Mouse (Mus musculus) embryonic facial prominence, embryonic 14.5 days (tissue): ENCODE measurements around the gene Frmd6. TPM values are rescaled to one million over a fixed set of nuclear protein-coding genes. Genes with fewer than 3 reads are reported as not detected.

Experiments used
- ATAC-seq: fragments of 200-750 bp; cut with Nextera tagmentation; 2 replicates; pipeline ENCODE4 v1.8.0; 2017; ENCODE audit warnings: low read depth, moderate number of reproducible peaks, moderate TSS enrichment
- DNase-seq: peaks from one replicate; pipeline ENCODE4 v3.0.0-alpha.2; 2015; ENCODE audit warnings: low spot score
- H3K27ac ChIP-seq: fragments of 300-500 bp; sonication (generic); replicated peaks from 2 replicates; pipeline ENCODE4 v1.5.1; 2014; ENCODE audit warnings: low read depth, mild to moderate bottlenecking, low read length, moderate library complexity
- H3K27me3 ChIP-seq: fragments of 300-500 bp; sonication (generic); replicated peaks from 2 replicates; pipeline ENCODE4 v1.6.1; 2014; ENCODE audit warnings: low read length; ENCODE audit not compliant: control insufficient read depth, insufficient read depth
- H3K36me3 ChIP-seq: fragments of 300-500 bp; sonication (generic); 2 replicates; pipeline ENCODE4 v1.6.1; 2014; ENCODE audit warnings: low read length, mixed read lengths; ENCODE audit not compliant: control insufficient read depth, insufficient read depth
- H3K4me1 ChIP-seq: fragments of 300-500 bp; sonication (generic); 2 replicates; pipeline ENCODE4 v1.6.1; 2014; ENCODE audit warnings: antibody characterized with exemption, low read length; ENCODE audit not compliant: control insufficient read depth, insufficient read depth
- H3K4me2 ChIP-seq: fragments of 300-500 bp; sonication (generic); 2 replicates; pipeline ENCODE4 v1.6.1; 2014; ENCODE audit warnings: low read depth, mild to moderate bottlenecking, low read length, moderate library complexity, mixed read lengths
- H3K4me3 ChIP-seq: fragments of 300-500 bp; sonication (generic); 2 replicates; pipeline ENCODE4 v1.5.1; 2014; ENCODE audit warnings: low read depth, mild to moderate bottlenecking, low read length
- H3K9ac ChIP-seq: fragments of 300-500 bp; sonication (generic); 2 replicates; pipeline ENCODE4 v1.6.1; 2014; ENCODE audit warnings: low read depth, mild to moderate bottlenecking, low read length, moderate library complexity, mixed read lengths
- H3K9me3 ChIP-seq: fragments of 300-500 bp; sonication (generic); 2 replicates; pipeline ENCODE4 v1.6.1; 2016; ENCODE audit warnings: low read length; ENCODE audit not compliant: control insufficient read depth
- WGBS: fragments of 180-500 bp; shearing (Covaris S2); extraction: QIAGEN DNeasy Blood & Tissue Kit; methylation state at CpG from one replicate; pipeline ENCODE4 v1.1.7; 2014; 5-methylcytosine and 5-hydroxymethylcytosine counted together
- polyA plus RNA-seq: library from polyadenylated mRNA; unstranded; fragments of >200 nt; fragmentation: Nextera tagmentation; extraction: Ambion mirVana; gene quantifications from 2 replicates; pipeline ENCODE4 v1.2.1, GENCODE M21; 2014

Frmd6 gene
- polyA plus RNA-seq, 1 experiment from 2014 or later = 56.0 TPM

DNA sequence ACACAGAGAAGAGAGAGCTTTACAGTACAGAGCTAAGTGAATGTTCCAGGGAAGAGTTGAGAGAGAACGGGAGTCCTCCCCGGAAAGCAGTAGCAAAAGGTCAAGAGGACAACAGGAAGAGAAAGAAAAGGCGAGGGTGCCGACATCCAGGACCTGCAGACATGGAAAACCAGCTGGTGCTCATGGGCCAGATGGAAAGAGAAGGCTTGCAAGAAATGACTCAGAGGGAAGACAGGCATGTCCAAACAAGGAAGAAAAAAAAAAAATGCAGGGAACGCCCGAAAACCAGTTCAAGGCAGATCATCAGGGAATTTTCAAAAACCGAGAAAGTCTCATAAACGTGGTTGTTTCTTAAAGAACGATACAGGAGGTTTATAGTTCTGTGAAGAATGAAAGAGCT, 81.6 kb downstream of the Frmd6 start:
- no peak overlapping the region for H3K4me2 ChIP-seq
- no peak for ATAC-seq
- 0 out of 2 replicates have a peak overlapping the region, but pooled peaks have one; percentile 16 for H3K27ac ChIP-seq
- H3K9ac ChIP-seq = no peak overlapping the region
- H3K27me3 ChIP-seq = no peaks in the 10 kb centered on the region
- 0 out of 2 replicates have a peak, but pooled peaks cover 9% of the 10 kb centered on the region for H3K9me3 ChIP-seq
- 59% methylated on average over 9 of the region's 9 CpGs for WGBS
- DNase-seq = peak; percentile 39
- H3K36me3 ChIP-seq = peaks cover 25% of the 10 kb centered on the region
- H3K4me3 ChIP-seq = no peak overlapping the region
- H3K4me1 ChIP-seq = no peaks in the 10 kb centered on the region

DNA sequence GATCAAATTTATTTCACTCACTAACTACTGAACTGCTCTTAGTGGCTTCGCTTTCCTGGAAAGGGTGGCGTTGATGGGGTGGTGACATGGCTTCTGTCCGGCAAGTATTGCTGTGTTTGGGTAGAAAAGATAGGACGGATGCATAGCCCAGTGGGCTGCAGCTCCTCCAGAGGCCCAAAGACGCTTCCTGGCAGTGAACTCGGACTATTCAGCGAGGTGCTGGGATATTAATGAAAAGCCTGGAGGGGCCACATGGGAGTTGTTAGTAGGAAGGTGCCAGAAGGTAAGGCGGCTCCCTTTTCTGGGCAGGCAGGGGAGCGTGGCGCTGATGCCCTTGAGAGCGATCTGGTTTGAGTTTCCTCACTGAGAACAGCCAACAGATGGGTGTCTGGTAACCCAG, 82.3 kb downstream of the Frmd6 start:
- ATAC-seq (peak; percentile 72; the same call in 1 of the 2 replicates), DNase-seq (peak; percentile 50)
- 0 out of 2 replicates have a peak, but pooled peaks cover 9% of the 10 kb centered on the region for H3K9me3 ChIP-seq
- H3K4me3 ChIP-seq = no peak overlapping the region
- no peak overlapping the region for H3K9ac ChIP-seq
- H3K27ac ChIP-seq = no peak overlapping the region
- peaks cover 18% of the 10 kb centered on the region for H3K36me3 ChIP-seq
- no peaks in the 10 kb centered on the region for H3K4me1 ChIP-seq
- H3K4me2 ChIP-seq = no peak overlapping the region
- no peaks in the 10 kb centered on the region for H3K27me3 ChIP-seq
- 71% methylated on average over 11 of the region's 11 CpGs for WGBS

DNA sequence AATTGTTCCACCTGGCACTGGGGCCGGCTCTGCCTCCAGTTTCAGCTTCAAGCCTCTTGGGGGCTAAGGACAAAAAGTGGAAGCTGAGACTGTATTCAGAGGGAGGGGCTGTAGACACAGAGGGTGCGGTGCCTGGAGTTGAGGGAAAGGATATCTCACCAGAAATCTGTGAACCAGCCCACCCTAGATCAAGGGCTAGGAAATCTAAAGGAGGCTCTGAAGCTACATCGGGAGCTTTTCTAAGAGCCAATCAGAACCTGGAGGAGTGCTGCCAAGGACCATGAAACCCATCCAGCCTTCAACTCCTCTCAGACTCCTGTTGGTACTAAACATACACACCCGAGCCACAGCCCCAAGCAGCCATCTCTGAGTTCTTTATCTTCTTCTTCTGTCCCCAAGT, 82.8 kb downstream of the Frmd6 start:
- no peaks in the 10 kb centered on the region for H3K27me3 ChIP-seq
- H3K9me3 ChIP-seq = 0 out of 2 replicates have a peak, but pooled peaks cover 9% of the 10 kb centered on the region
- 54% methylated on average over 4 of the region's 4 CpGs for WGBS
- H3K36me3 ChIP-seq = peaks cover 14% of the 10 kb centered on the region
- no peaks in the 10 kb centered on the region for H3K4me1 ChIP-seq
- H3K27ac ChIP-seq = no peak overlapping the region
- H3K4me3 ChIP-seq = no peak overlapping the region
- ATAC-seq (no peak), DNase-seq (no peak)
- no peak overlapping the region for H3K4me2 ChIP-seq
- no peak overlapping the region for H3K9ac ChIP-seq

DNA sequence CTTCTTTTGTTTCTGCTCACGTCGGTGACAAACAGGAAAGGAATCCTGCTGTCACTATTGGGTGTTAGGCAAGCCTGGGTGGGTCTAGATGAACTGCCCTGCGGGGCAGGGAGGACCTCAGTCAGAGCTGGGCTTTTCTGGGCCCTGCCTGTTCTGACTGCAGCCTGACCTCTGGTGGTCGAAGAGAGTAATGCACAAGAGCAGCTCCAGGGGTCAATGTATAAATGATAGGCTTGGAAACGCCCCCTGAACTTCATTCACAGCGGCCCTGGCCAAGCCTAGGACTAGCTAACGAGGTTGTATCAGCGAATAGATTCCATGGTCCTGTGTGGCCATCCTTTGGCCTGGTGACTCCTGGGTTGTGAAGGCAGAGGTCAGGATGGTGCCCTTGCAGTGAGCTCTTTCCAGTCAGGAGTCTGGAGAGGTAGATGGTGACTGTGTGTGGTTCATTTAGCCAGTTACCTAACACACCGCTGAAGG, 85.0 kb downstream of the Frmd6 start:
- H3K36me3 ChIP-seq = no peaks in the 10 kb centered on the region
- H3K4me1 ChIP-seq = no peaks in the 10 kb centered on the region
- DNase-seq = peak; percentile 85
- H3K9ac ChIP-seq = no peak overlapping the region
- 0 out of 2 replicates have a peak, but pooled peaks cover 9% of the 10 kb centered on the region for H3K9me3 ChIP-seq
- no peaks in the 10 kb centered on the region for H3K27me3 ChIP-seq
- no peak overlapping the region for H3K4me2 ChIP-seq
- H3K27ac ChIP-seq = no peak overlapping the region
- no peak overlapping the region for H3K4me3 ChIP-seq
- WGBS = 14% methylated on average over 9 of the region's 9 CpGs
- ATAC-seq = peak; percentile 62; the same call in 1 of the 2 replicates

DNA sequence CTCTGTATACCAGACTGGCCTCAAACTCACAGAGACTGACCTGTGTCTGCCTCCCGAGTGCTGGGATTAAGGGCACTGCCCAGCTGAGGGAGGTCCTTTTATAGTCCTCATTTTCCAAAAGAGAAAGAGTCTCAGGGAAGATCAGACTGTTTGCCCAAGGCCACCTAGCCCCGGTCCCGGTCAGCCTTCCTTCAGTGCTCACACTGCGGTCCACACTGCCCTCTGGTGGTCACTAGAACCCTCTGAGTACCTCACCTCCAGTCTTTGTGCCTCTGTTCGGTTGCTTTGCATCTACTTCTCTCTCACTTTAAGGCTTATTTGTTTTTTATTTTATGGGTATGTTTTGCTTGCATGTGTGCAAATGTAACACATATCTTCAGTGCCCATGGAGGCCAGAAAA, 85.7 kb downstream of the Frmd6 start:
- ATAC-seq = peak; percentile 44; the same call in 1 of the 2 replicates
- H3K9ac ChIP-seq = no peak overlapping the region
- 6% methylated on average over 5 of the region's 5 CpGs for WGBS
- H3K36me3 ChIP-seq = no peaks in the 10 kb centered on the region
- no peaks in the 10 kb centered on the region for H3K27me3 ChIP-seq
- no peak overlapping the region for H3K4me3 ChIP-seq
- H3K9me3 ChIP-seq = 0 out of 2 replicates have a peak, but pooled peaks cover 2% of the 10 kb centered on the region
- no peak overlapping the region for H3K4me2 ChIP-seq
- H3K4me1 ChIP-seq = no peaks in the 10 kb centered on the region
- peak; percentile 87 for DNase-seq
- H3K27ac ChIP-seq = no peak overlapping the region

GRCm38 (mm10) chr12:70911676-70912379, 86.5 kb downstream of the Frmd6 start:
- H3K4me2 ChIP-seq = no peak overlapping the region
- no peak overlapping the region for H3K9ac ChIP-seq
- H3K27ac ChIP-seq = no peak overlapping the region
- WGBS = 78% methylated on average over 17 of the region's 17 CpGs
- DNase-seq = no peak
- no peaks in the 10 kb centered on the region for H3K27me3 ChIP-seq
- ATAC-seq = no peak
- H3K36me3 ChIP-seq = no peaks in the 10 kb centered on the region
- no peaks in the 10 kb centered on the region for H3K9me3 ChIP-seq
- H3K4me3 ChIP-seq = no peak overlapping the region
- H3K4me1 ChIP-seq = no peaks in the 10 kb centered on the region

- H3K9ac ChIP-seq = no peak overlapping the region
- H3K4me3 ChIP-seq = no peak overlapping the region
- DNase-seq (peak; percentile 48), ATAC-seq (peak; percentile 61)
- no peaks in the 10 kb centered on the region for H3K9me3 ChIP-seq
- no peaks in the 10 kb centered on the region for H3K4me1 ChIP-seq
- 44% methylated on average over 3 of the region's 3 CpGs for WGBS
- no peaks in the 10 kb centered on the region for H3K27me3 ChIP-seq
- H3K27ac ChIP-seq = no peak overlapping the region
- no peaks in the 10 kb centered on the region for H3K36me3 ChIP-seq
- H3K4me2 ChIP-seq = no peak overlapping the region
Observed at GRCm38 (mm10) chr12:70913429-70913828, 88.1 kb downstream of the Frmd6 start.

- H3K36me3 ChIP-seq = no peaks in the 10 kb centered on the region
- H3K27me3 ChIP-seq = no peaks in the 10 kb centered on the region
- peak; percentile 73 for DNase-seq
- no peaks in the 10 kb centered on the region for H3K4me1 ChIP-seq
- H3K4me2 ChIP-seq = no peak overlapping the region
- H3K9me3 ChIP-seq = no peaks in the 10 kb centered on the region
- no peak for ATAC-seq
- H3K4me3 ChIP-seq = no peak overlapping the region
- 43% methylated on average over 11 of the region's 11 CpGs for WGBS
- no peak overlapping the region for H3K9ac ChIP-seq
- no peak overlapping the region for H3K27ac ChIP-seq
Observed at GRCm38 (mm10) chr12:70914387-70914786, 89.1 kb downstream of the Frmd6 start.

DNA sequence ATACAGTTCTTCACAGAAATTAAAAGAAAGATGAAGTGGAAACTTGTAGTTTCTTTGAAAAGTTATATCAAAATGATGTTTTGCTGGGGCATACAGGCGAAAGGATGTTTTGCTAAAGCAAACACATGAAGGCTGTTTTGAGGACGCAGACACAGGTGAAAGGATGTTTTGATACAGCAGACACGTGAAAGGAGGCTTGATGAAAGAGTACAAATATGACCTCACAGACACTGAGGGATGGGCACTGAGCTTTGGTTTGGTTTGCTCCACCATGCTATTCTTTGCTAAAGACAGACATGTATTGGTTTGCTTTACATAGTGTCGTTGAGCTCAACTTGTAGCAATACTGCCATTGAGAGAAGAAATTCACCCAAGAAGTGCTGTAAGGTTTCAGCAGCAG, 104.5 kb downstream of the Frmd6 start:
- no peak overlapping the region for H3K27ac ChIP-seq
- H3K9ac ChIP-seq = no peak overlapping the region
- H3K4me3 ChIP-seq = no peak overlapping the region
- WGBS = 83% methylated on average over 4 of the region's 4 CpGs
- H3K36me3 ChIP-seq = no peaks in the 10 kb centered on the region
- no peaks in the 10 kb centered on the region for H3K4me1 ChIP-seq
- H3K4me2 ChIP-seq = no peak overlapping the region
- ATAC-seq (no peak), DNase-seq (no peak)
- 0 out of 2 replicates have a peak, but pooled peaks cover 4% of the 10 kb centered on the region for H3K9me3 ChIP-seq
- H3K27me3 ChIP-seq = no peaks in the 10 kb centered on the region
